Comparison of ENCODE assay signal across 21 mouse cellular contexts in genomic region chr19:42051351-42051750, GRCm38 (mm10). TPM values are rescaled to one million over a fixed set of nuclear protein-coding genes. Genes with fewer than 3 reads are reported as not detected.
DNase-seq lines count a peak whose midpoint lies in the region; ATAC-seq and TF ChIP-seq lines count a peak whose summit lies in the region.
"Had no signal": no experiment of that assay in that cellular context is flagged by ENCODE, and none has a peak within 500 bp of the region (broad histone marks: within the 10 kb centered on the region; RNA-seq: fewer than 3 reads in every experiment).

No protein-coding gene starts in this region.

- H3K4me1 ChIP-seq in liver, postnatal 0 days (ENCODE audit: insufficient read depth) = peaks cover 5% of the 10 kb centered on the region
- H3K4me1 ChIP-seq in liver, embryonic 12.5 days = peaks cover 12% of the 10 kb centered on the region; the same call in 1 of the 2 replicates
- no peaks in the 10 kb centered on the region; the same call in 1 of the 2 replicates for H3K4me1 ChIP-seq in testis, adult 2 months (ENCODE audit: control insufficient read depth, insufficient read depth, low read length)
- H3K4me1 ChIP-seq: embryonic facial prominence, embryonic 12.5 days; forebrain, embryonic 13.5 days; forebrain, embryonic 15.5 days had no signal

- H3K36me3 ChIP-seq in liver, postnatal 0 days (replicated peaks; ENCODE audit: insufficient read depth, low read length) = no peaks in the 10 kb centered on the region
- H3K36me3 ChIP-seq in liver, embryonic 12.5 days = peaks cover 4% of the 10 kb centered on the region; the same call in 1 of the 2 replicates
- no peaks in the 10 kb centered on the region for H3K36me3 ChIP-seq in testis, adult 2 months (ENCODE audit: control insufficient read depth, insufficient read depth, low read length)
- H3K36me3 ChIP-seq: embryonic facial prominence, embryonic 10.5 days; embryonic facial prominence, embryonic 12.5 days; forebrain, embryonic 15.5 days had no signal

- H3K27ac ChIP-seq in liver, postnatal 0 days (ENCODE audit: low read depth) = peak overlapping the region; percentile 88; the same call in 1 of the 2 replicates
- H3K27ac ChIP-seq in liver, embryonic 12.5 days = no peak overlapping the region
- H3K27ac ChIP-seq in testis, adult 2 months (ENCODE audit: control insufficient read depth, insufficient read depth, low read depth, low read length) = peak overlapping the region; percentile 83
- H3K27ac ChIP-seq: embryonic facial prominence, embryonic 12.5 days; forebrain, embryonic 13.5 days; forebrain, embryonic 15.5 days had no signal

- no peak for TF ChIP-seq POLR2A in testis, adult 2 months (IDR thresholded peaks at IDR 0.05; ENCODE audit: control insufficient read depth, low read depth, low read length)

- 84% methylated on average over 3 of the region's 3 CpGs for WGBS in liver, postnatal 0 days (ENCODE audit: insufficient replicate concordance)
- WGBS in liver, embryonic 12.5 days (ENCODE audit: insufficient replicate concordance) = 77% methylated on average over 3 of the region's 3 CpGs

- TF ChIP-seq EP300 in liver, postnatal 0 days (IDR thresholded peaks at IDR 0.05; ENCODE audit: low read depth) = no peak

- H3K9ac ChIP-seq in liver, postnatal 0 days (replicated peaks) = no peak overlapping the region
- H3K9ac ChIP-seq in liver, embryonic 12.5 days = no peak overlapping the region
- H3K9ac ChIP-seq: embryonic facial prominence, embryonic 12.5 days; forebrain, embryonic 13.5 days; forebrain, embryonic 15.5 days; forebrain, postnatal 0 days had no signal

- H3K4me2 ChIP-seq in liver, postnatal 0 days (ENCODE audit: low read depth, low read length) = no peak overlapping the region
- H3K4me2 ChIP-seq in liver, embryonic 12.5 days = no peak overlapping the region
- H3K4me2 ChIP-seq: embryonic facial prominence, embryonic 12.5 days; forebrain, embryonic 13.5 days; forebrain, embryonic 15.5 days had no signal

- no peaks in the 10 kb centered on the region for H3K27me3 ChIP-seq in liver, postnatal 0 days (ENCODE audit: insufficient read depth, low read length)
- peaks cover under 1% of the 10 kb centered on the region; the same call in 1 of the 2 replicates for H3K27me3 ChIP-seq in liver, embryonic 12.5 days (replicated peaks)
- H3K27me3 ChIP-seq in testis, adult 2 months (ENCODE audit: control insufficient read depth, insufficient read depth, low read length) = no peaks in the 10 kb centered on the region
- H3K27me3 ChIP-seq: embryonic facial prominence, embryonic 12.5 days; forebrain, embryonic 13.5 days; forebrain, embryonic 15.5 days; Patski had no signal

- DNase-seq in liver, postnatal 0 days = no peak
- DNase-seq in testis, postnatal 14 days (ENCODE audit: low spot score) = no peak
- no peak for DNase-seq in layer of hippocampus, postnatal 36 days
- DNase-seq: adrenal gland, adult 8-10 months; adrenal gland, postnatal 14 days; adrenal gland, postnatal 36 days; cerebellum, adult 11-12 months; cerebellum, adult 2 months; cerebellum, adult 9-10 months; cerebellum, postnatal 25 days; forebrain, postnatal 0 days had no signal

- no peak for TF ChIP-seq CTCF in liver, postnatal 0 days (IDR thresholded peaks at IDR 0.05; ENCODE audit: low read depth)
- TF ChIP-seq CTCF in testis, adult 2 months (IDR thresholded peaks at IDR 0.05; ENCODE audit: control insufficient read depth, insufficient read depth, insufficient replicate concordance, low read depth, low read length) = no peak

- no peak overlapping the region for H3K4me3 ChIP-seq in liver, postnatal 0 days (ENCODE audit: low read depth, low read length)
- H3K4me3 ChIP-seq in liver, embryonic 12.5 days = no peak overlapping the region
- H3K4me3 ChIP-seq in testis, adult 2 months (ENCODE audit: control insufficient read depth, low read depth, low read length) = peak overlapping the region; percentile 91
- H3K4me3 ChIP-seq: embryonic facial prominence, embryonic 10.5 days; embryonic facial prominence, embryonic 12.5 days; forebrain, embryonic 13.5 days; forebrain, embryonic 15.5 days had no signal

- no peak for ATAC-seq in liver, postnatal 0 days
- no peak for ATAC-seq in liver, embryonic 12.5 days
- ATAC-seq: activated CD4-positive, CD25-positive, alpha-beta regulatory T cell, adult 4 months; forebrain, embryonic 13.5 days; forebrain, embryonic 15.5 days; forebrain, postnatal 0 days; Patski had no signal

- H3K9me3 ChIP-seq in liver, postnatal 0 days (ENCODE audit: low read length) = no peaks in the 10 kb centered on the region
- H3K9me3 ChIP-seq in liver, embryonic 12.5 days (replicated peaks) = no peaks in the 10 kb centered on the region
- H3K9me3 ChIP-seq: embryonic facial prominence, embryonic 10.5 days; embryonic facial prominence, embryonic 12.5 days; forebrain, embryonic 13.5 days; forebrain, embryonic 15.5 days had no signal

RNA-seq across cellular contexts. Expression of gene 4933411K16Rik, which starts 0.7 kb away (rescaled TPM):
- polyA plus RNA-seq in liver, postnatal 0 days (2015; fragmentation: Nextera tagmentation; extraction: Ambion mirVana) = 0.18 and 0.40 TPM in 2 replicates
- polyA plus RNA-seq in liver, embryonic 12.5 days (2016; fragmentation: Nextera tagmentation; extraction: Ambion mirVana) = 0.08 TPM in 1 of 2 replicates, not detected in the other
- polyA plus RNA-seq in testis, adult 2 months (2012; rRNA removed) = 1,397 and 1,535 TPM in 2 replicates
- 1 to 10 TPM; 2.0 to 2.8 TPM for total RNA-seq in layer of hippocampus, postnatal 36 days (2021)
- polyA plus RNA-seq: activated CD4-positive, CD25-positive, alpha-beta regulatory T cell, adult 4 months; embryonic facial prominence, embryonic 12.5 days; embryonic facial prominence, embryonic 14.5 days; forebrain, embryonic 13.5 days; forebrain, embryonic 15.5 days; forebrain, postnatal 0 days had no signal

RNA-seq across cellular contexts. Expression of gene Hoga1, which starts 5.9 kb away (rescaled TPM):
- 183 and 190 TPM in 2 replicates for polyA plus RNA-seq in liver, postnatal 0 days (2015; fragmentation: Nextera tagmentation; extraction: Ambion mirVana)
- 11.6 and 11.9 TPM in 2 replicates for polyA plus RNA-seq in liver, embryonic 12.5 days (2016; fragmentation: Nextera tagmentation; extraction: Ambion mirVana)
- polyA plus RNA-seq in testis, adult 2 months (2012; rRNA removed) = 10.8 and 11.7 TPM in 2 replicates
- 1 to 10 TPM; 5.8 to 8.7 TPM for total RNA-seq in layer of hippocampus, postnatal 36 days (2021)
- polyA plus RNA-seq: activated CD4-positive, CD25-positive, alpha-beta regulatory T cell, adult 4 months had no signal

RNA-seq across cellular contexts. Expression of gene Ankrd2, which starts 15.6 kb away (rescaled TPM):
- 0.22 and 1.1 TPM in 2 replicates for polyA plus RNA-seq in liver, postnatal 0 days (2015; fragmentation: Nextera tagmentation; extraction: Ambion mirVana)
- 0.11 and 0.20 TPM in 2 replicates for polyA plus RNA-seq in liver, embryonic 12.5 days (2016; fragmentation: Nextera tagmentation; extraction: Ambion mirVana)
- 0.62 and 0.63 TPM in 2 replicates for polyA plus RNA-seq in testis, adult 2 months (2012; rRNA removed)
- total RNA-seq in layer of hippocampus, postnatal 36 days (2021) = not detected
- total RNA-seq: forebrain, postnatal 0 days had no signal
- polyA plus RNA-seq: activated CD4-positive, CD25-positive, alpha-beta regulatory T cell, adult 4 months; forebrain, embryonic 11.5 days had no signal

RNA-seq across cellular contexts. Expression of gene Morn4, which starts 34.8 kb away (rescaled TPM):
- 0.54 and 0.63 TPM in 2 replicates for polyA plus RNA-seq in liver, postnatal 0 days (2015; fragmentation: Nextera tagmentation; extraction: Ambion mirVana)
- polyA plus RNA-seq in liver, embryonic 12.5 days (2016; fragmentation: Nextera tagmentation; extraction: Ambion mirVana) = 4.4 and 4.6 TPM in 2 replicates
- polyA plus RNA-seq in testis, adult 2 months (2012; rRNA removed) = 190 TPM in 2 replicates
- total RNA-seq in layer of hippocampus, postnatal 36 days (2021) = 10 to 100 TPM; 63.5 to 69.2 TPM
- polyA plus RNA-seq: activated CD4-positive, CD25-positive, alpha-beta regulatory T cell, adult 4 months had no signal

RNA-seq across cellular contexts. Expression of gene Pi4k2a, which starts 38.9 kb away (rescaled TPM):
- 16.1 and 18.3 TPM in 2 replicates for polyA plus RNA-seq in liver, postnatal 0 days (2015; fragmentation: Nextera tagmentation; extraction: Ambion mirVana)
- 17.3 and 18.7 TPM in 2 replicates for polyA plus RNA-seq in liver, embryonic 12.5 days (2016; fragmentation: Nextera tagmentation; extraction: Ambion mirVana)
- 27.2 and 27.8 TPM in 2 replicates for polyA plus RNA-seq in testis, adult 2 months (2012; rRNA removed)
- 10 to 100 TPM; 60.3 to 69.8 TPM for total RNA-seq in layer of hippocampus, postnatal 36 days (2021)

Comparison
In these comparisons a context has a peak if more than half of its experiments do, and no peak if none do; other contexts are left out.
1. RNA of gene Hoga1, which starts 5.9 kb away (polyA plus RNA-seq): 183 to 190 TPM in liver, postnatal 0 days; 11.6 to 11.9 TPM in liver, embryonic 12.5 days and 10.8 to 11.7 TPM in testis, adult 2 months; every median in the first group is over 10 times any median in the second.
2. RNA of gene 4933411K16Rik, which starts 0.7 kb away (polyA plus RNA-seq): 1,397 to 1,535 TPM in testis, adult 2 months; 0.18 to 0.40 TPM in liver, postnatal 0 days and 0.08 TPM in liver, embryonic 12.5 days; every median in the first group is over 100 times any median in the second.